Mouse (Mus musculus) lung, adult 2 months (tissue): ENCODE data around the gene Arl6ip6. TPM values are rescaled to one million over a fixed set of nuclear protein-coding genes. Genes with fewer than 3 reads are reported as not detected.
A peak's percentile ranks its signal among the peaks of the same experiment; 100 is the strongest.

Experiments used
- DNase-seq: peaks from one replicate; pipeline ENCODE4 v3.0.0; 2022
- H3K4me1 ChIP-seq: fragments of 200-500 bp; 2 replicates; pipeline ENCODE4 v1.6.1; 2011; ENCODE audit warnings: low read length; ENCODE audit not compliant: control insufficient read depth, insufficient read depth
- H3K4me3 ChIP-seq: fragments of 200-500 bp; replicated peaks from 2 replicates; pipeline ENCODE3; 2011; ENCODE audit warnings: low read depth, mild to moderate bottlenecking, control low read depth, low read length; ENCODE audit errors: extremely low read depth
- CTCF ChIP-seq: fragments of 200-500 bp; IDR thresholded peaks from 2 replicates; pipeline ENCODE4 v1.5.1; 2011; ENCODE audit warnings: mild to moderate bottlenecking, low read length, control low read depth; ENCODE audit not compliant: insufficient read depth
- POLR2A ChIP-seq: fragments of 200-500 bp; IDR thresholded peaks from 2 replicates; pipeline ENCODE4 v1.6.1; 2011; ENCODE audit warnings: low read depth, mild to moderate bottlenecking, control low read depth, low read length, borderline replicate concordance; ENCODE audit errors: extremely low read depth
- WGBS: fragments of 180-500 bp; shearing (Covaris S2); methylation state at CpG from one replicate; pipeline ENCODE4 v1.1.7; 2018; 5-methylcytosine and 5-hydroxymethylcytosine counted together
- polyA plus RNA-seq: library from polyadenylated mRNA; depleted of rRNA; stranded (reverse); fragments of >200 nt; gene quantifications from 2 replicates; pipeline ENCODE4 v1.2.3, GENCODE M21; 2012; rRNA removed

The Arl6ip6 gene
- polyA plus RNA-seq, 1 experiment: 9.9 TPM

DNA sequence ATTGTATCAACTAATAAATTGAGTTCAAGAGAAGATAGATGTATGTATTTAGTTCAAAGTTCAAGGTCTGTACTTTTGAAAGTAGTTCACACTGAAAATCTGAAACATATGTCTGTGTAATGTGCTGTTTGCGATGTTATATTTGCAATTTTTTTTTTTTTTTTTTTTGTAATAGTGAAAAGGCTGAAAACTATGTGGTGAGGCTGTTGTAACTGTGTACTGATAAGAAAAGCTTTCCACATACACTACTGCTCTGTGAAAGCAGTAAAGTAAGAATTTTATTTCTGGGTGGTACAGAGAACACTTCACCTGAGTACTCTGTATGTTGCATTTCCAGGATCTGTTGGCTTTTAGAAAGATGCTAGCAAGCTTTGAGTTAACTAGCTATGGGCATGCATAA, 7.7 kb downstream of the Arl6ip6 start:
- TF ChIP-seq CTCF: no peak
- TF ChIP-seq POLR2A: no peak
- H3K4me1 ChIP-seq: no peaks in the 10 kb centered on the region
- H3K4me3 ChIP-seq: no peak overlapping the region
- 72% methylated on average over 1 of the region's 1 CpGs for WGBS
- DNase-seq: no peak

GRCm38 (mm10) chr2:53200164-53200885, 8.8 kb downstream of the Arl6ip6 start:
- Histone ChIP-seq H3K4me3 (no peak overlapping the region), H3K4me1 (no peaks in the 10 kb centered on the region)
- TF ChIP-seq POLR2A (no peak), CTCF (no peak)
- WGBS: 63% methylated on average over 4 of the region's 4 CpGs
- DNase-seq: no peak

- H3K4me3 ChIP-seq: no peak overlapping the region
- DNase-seq: no peak
- WGBS: 54% methylated on average over 5 of the region's 5 CpGs
- TF ChIP-seq POLR2A (no peak), CTCF (0 out of 2 replicates have a peak, but pooled peaks have one; percentile 12)
- H3K4me1 ChIP-seq: no peaks in the 10 kb centered on the region
Observed at GRCm38 (mm10) chr2:53204373-53205274, 13.1 kb downstream of the Arl6ip6 start.

DNA sequence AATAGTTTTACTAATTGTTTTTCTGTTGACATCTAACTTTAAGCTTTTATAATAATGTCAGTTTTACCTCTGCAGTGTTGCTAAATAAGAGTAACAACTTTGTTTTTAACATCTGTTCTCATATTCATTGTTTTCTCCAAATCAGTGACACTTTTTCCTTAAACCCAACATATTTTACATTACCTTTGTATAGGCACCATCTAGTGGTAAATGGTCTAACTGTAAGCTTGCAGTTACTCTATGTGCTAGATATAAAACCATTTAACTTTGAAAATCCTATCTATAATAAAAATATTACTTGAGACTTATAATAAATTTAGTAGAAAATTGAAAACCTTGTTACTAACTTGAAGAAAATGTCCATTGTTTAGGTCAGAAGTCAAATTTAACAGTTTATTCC, 15.2 kb downstream of the Arl6ip6 start:
- TF ChIP-seq POLR2A: no peak
- no peak for TF ChIP-seq CTCF
- Histone ChIP-seq H3K4me1 (no peaks in the 10 kb centered on the region), H3K4me3 (no peak overlapping the region)
- no peak for DNase-seq

GRCm38 (mm10) chr2:53213493-53213892, 22.0 kb downstream of the Arl6ip6 start:
- no peaks in the 10 kb centered on the region for H3K4me1 ChIP-seq
- 93% methylated on average over 1 of the region's 1 CpGs for WGBS
- no peak for DNase-seq
- TF ChIP-seq POLR2A: no peak
- no peak for TF ChIP-seq CTCF
- no peak overlapping the region for H3K4me3 ChIP-seq

GRCm38 (mm10) chr2:53222242-53222641, 30.7 kb downstream of the Arl6ip6 start:
- no peak for DNase-seq
- H3K4me3 ChIP-seq: no peak overlapping the region
- 91% methylated on average over 5 of the region's 5 CpGs for WGBS
- no peaks in the 10 kb centered on the region for H3K4me1 ChIP-seq
- TF ChIP-seq POLR2A (no peak), CTCF (no peak)

- no peak for DNase-seq
- WGBS: 44% methylated on average over 2 of the region's 2 CpGs
- Histone ChIP-seq H3K4me3 (no peak overlapping the region), H3K4me1 (no peaks in the 10 kb centered on the region)
- no peak for TF ChIP-seq POLR2A
- no peak for TF ChIP-seq CTCF
Observed at GRCm38 (mm10) chr2:53256982-53257381, 65.5 kb downstream of the Arl6ip6 start.

Other genes with a start within 250 kb of the Arl6ip6 start
- gene Prpf40a, start 442 bp upstream of the Arl6ip6 start, polyA plus RNA-seq: 19.9 and 21.6 TPM in 2 replicates